Mouse (Mus musculus) heart, embryonic 16.5 days (tissue): ENCODE results near the gene Knop1. TPM values are rescaled to one million over a fixed set of nuclear protein-coding genes. Genes with fewer than 3 reads are reported as not detected.

Source experiments
- ATAC-seq: fragments of 200-750 bp; cut with Nextera tagmentation; replicated peaks from 2 replicates; pipeline ENCODE4 v1.8.0; 2017; ENCODE audit warnings: moderate number of reproducible peaks; ENCODE audit not compliant: insufficient read depth, low FRiP score; ENCODE audit errors: extremely low read depth
- H3K27ac ChIP-seq: fragments of 300-500 bp; sonication (generic); 2 replicates; pipeline ENCODE4 v1.5.1; 2014; ENCODE audit warnings: mild to moderate bottlenecking, low read length, control low read depth, moderate library complexity
- H3K27me3 ChIP-seq: fragments of 300-500 bp; sonication (generic); 2 replicates; pipeline ENCODE4 v1.6.1; 2014; ENCODE audit warnings: low read length, mixed read lengths; ENCODE audit not compliant: control insufficient read depth, insufficient read depth
- H3K36me3 ChIP-seq: fragments of 300-500 bp; sonication (generic); 2 replicates; pipeline ENCODE4 v1.6.1; 2014; ENCODE audit not compliant: control insufficient read depth, insufficient read depth
- H3K4me1 ChIP-seq: fragments of 300-500 bp; sonication (generic); 2 replicates; pipeline ENCODE4 v1.6.1; 2014; ENCODE audit warnings: low read length, mixed read lengths; ENCODE audit not compliant: control insufficient read depth, insufficient read depth
- H3K4me2 ChIP-seq: fragments of 300-500 bp; sonication (generic); 2 replicates; pipeline ENCODE4 v1.6.1; 2014; ENCODE audit warnings: low read depth, mild to moderate bottlenecking, control low read depth, low read length
- H3K4me3 ChIP-seq: fragments of 300-500 bp; sonication (generic); 2 replicates; pipeline ENCODE4 v1.5.1; 2014; ENCODE audit warnings: mild to moderate bottlenecking, control low read depth, low read length
- H3K9ac ChIP-seq: fragments of 300-500 bp; sonication (generic); 2 replicates; pipeline ENCODE4 v1.6.1; 2014; ENCODE audit warnings: low read length, control low read depth
- H3K9me3 ChIP-seq: fragments of 300-500 bp; sonication (generic); replicated peaks from 2 replicates; pipeline ENCODE4 v1.6.1; 2016; ENCODE audit warnings: low read length; ENCODE audit not compliant: control insufficient read depth
- WGBS: fragments of 180-500 bp; shearing (Covaris S2); extraction: QIAGEN DNeasy Blood & Tissue Kit; methylation state at CpG from one replicate; pipeline ENCODE4 v1.1.7; 2014; 5-methylcytosine and 5-hydroxymethylcytosine counted together
- polyA plus RNA-seq: library from polyadenylated mRNA; unstranded; fragments of >200 nt; fragmentation: Nextera tagmentation; extraction: Ambion mirVana; gene quantifications from 2 replicates; pipeline ENCODE4 v1.2.1, GENCODE M21; 2015

Knop1 gene
- polyA plus RNA-seq, 1 experiment from 2014 or later = 42.8 TPM

GRCm38 (mm10) chr7:118841030-118841745, 14.9 kb downstream of the Knop1 start:
- no peaks in the 10 kb centered on the region for H3K27me3 ChIP-seq
- H3K4me3 ChIP-seq = no peak overlapping the region
- WGBS = 57% methylated on average over 8 of the region's 8 CpGs
- peaks cover 51% of the 10 kb centered on the region for H3K36me3 ChIP-seq
- H3K27ac ChIP-seq = peak overlapping the region; percentile 23
- ATAC-seq = peak; percentile 19; the same call in 1 of the 2 replicates
- peaks cover 4% of the 10 kb centered on the region; the same call in 1 of the 2 replicates for H3K4me1 ChIP-seq
- no peak overlapping the region for H3K9ac ChIP-seq
- no peaks in the 10 kb centered on the region for H3K9me3 ChIP-seq
- no peak overlapping the region for H3K4me2 ChIP-seq

DNA sequence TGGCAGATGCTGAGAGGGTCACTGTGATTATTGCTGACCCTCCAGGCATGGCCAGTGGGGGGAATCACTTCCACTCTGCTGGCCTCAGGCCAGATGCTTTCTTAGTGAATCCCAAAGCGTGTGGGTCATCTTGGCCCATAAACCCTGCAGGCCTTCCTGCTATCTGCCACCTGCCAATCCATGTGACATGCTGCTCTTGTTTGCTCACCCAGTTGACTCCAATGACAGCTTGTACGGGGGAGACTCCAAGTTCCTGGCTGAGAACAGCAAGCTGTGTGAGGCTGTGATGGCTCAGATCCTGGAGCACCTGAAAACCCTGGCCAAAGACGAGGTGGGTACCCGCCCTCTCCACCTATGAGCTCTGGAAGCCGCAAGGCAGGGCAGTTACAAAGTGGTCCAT, 18.2 kb downstream of the Knop1 start:
- H3K9me3 ChIP-seq = no peaks in the 10 kb centered on the region
- H3K27me3 ChIP-seq = no peaks in the 10 kb centered on the region
- H3K9ac ChIP-seq = no peak overlapping the region
- H3K27ac ChIP-seq = no peak overlapping the region
- H3K4me2 ChIP-seq = no peak overlapping the region
- no peak for ATAC-seq
- H3K4me1 ChIP-seq = peaks cover 4% of the 10 kb centered on the region; the same call in 1 of the 2 replicates
- 80% methylated on average over 5 of the region's 5 CpGs for WGBS
- H3K36me3 ChIP-seq = peaks cover 41% of the 10 kb centered on the region
- H3K4me3 ChIP-seq = no peak overlapping the region

DNA sequence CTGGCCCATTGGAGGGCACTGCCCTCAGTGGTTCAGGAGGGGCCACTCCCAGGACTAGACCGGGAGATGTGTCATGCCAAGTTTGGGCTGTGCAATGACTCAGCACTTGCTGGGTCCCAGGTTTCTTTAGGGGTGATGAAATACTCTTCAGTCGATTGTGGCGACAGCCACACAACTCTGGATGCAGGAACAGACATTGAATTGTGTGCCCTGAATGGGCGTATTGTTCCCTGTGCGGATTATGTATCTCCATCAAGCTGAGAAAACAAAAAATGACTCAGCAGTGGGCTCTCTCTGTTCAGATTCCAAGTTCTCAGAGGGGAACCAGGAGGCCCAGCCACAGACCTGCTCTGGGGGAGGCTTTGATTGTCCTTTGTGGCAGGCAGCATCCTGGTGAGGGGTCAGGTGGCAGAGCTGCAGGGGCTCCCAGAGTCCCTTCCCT, 28.1 kb downstream of the Knop1 start:
- Histone ChIP-seq H3K9ac (no peak overlapping the region), H3K27ac (no peak overlapping the region), H3K4me2 (no peak overlapping the region), H3K36me3 (peaks cover 11% of the 10 kb centered on the region), H3K4me1 (no peaks in the 10 kb centered on the region), H3K4me3 (no peak overlapping the region), H3K9me3 (no peaks in the 10 kb centered on the region), H3K27me3 (no peaks in the 10 kb centered on the region)
- no peak for ATAC-seq
- 65% methylated on average over 5 of the region's 5 CpGs for WGBS

- Histone ChIP-seq H3K4me2 (no peak overlapping the region), H3K27me3 (no peaks in the 10 kb centered on the region), H3K4me1 (peaks cover 5% of the 10 kb centered on the region; the same call in 1 of the 2 replicates), H3K9me3 (no peaks in the 10 kb centered on the region), H3K36me3 (peaks cover 11% of the 10 kb centered on the region), H3K27ac (no peak overlapping the region), H3K9ac (no peak overlapping the region), H3K4me3 (no peak overlapping the region)
- 70% methylated on average over 7 of the region's 7 CpGs for WGBS
- no peak for ATAC-seq
Measured at GRCm38 (mm10) chr7:118824451-118824850, 31.6 kb downstream of the Knop1 start.

DNA sequence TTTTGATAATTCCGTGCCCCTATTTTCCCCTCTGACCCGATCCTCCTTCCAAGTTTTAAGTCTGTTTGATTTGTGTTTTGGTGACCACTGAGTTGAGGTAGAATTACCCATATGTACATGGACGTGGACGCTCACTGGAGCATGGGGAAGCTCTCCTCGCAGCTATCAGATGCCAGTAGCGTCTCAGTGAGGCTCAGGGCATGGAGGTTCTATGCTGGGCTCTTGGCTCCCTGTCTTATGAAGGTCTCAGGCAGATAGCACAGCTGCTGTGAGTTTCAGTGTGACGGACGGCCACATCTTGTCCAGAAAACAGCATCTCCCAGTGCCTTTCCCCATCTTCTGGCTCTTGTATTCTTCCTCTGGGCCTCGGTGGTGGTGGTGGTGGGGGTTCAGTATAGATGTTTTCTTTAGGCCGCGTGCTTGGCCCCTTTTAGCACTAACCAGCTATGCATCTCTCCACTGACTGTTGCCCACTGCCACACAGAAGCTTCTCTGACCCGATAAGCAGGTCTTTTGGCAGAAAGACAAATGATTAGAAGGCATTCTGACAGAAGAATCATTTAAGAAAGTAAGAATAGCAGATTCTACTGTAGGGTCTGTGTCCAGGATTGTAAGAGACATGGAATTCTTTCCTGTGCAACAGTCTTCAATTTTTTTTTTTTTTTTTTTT, 34.0 kb downstream of the Knop1 start:
- Histone ChIP-seq H3K27me3 (no peaks in the 10 kb centered on the region), H3K9me3 (no peaks in the 10 kb centered on the region), H3K27ac (no peak overlapping the region), H3K9ac (no peak overlapping the region), H3K4me3 (no peak overlapping the region), H3K36me3 (peaks cover 17% of the 10 kb centered on the region), H3K4me2 (no peak overlapping the region), H3K4me1 (peaks cover 5% of the 10 kb centered on the region; the same call in 1 of the 2 replicates)
- WGBS = 78% methylated on average over 12 of the region's 12 CpGs
- ATAC-seq = no peak

- peak; percentile 67 for ATAC-seq
- Histone ChIP-seq H3K27ac (peak overlapping the region; percentile 38), H3K9ac (peak overlapping the region; percentile 37; the same call in 1 of the 2 replicates), H3K4me2 (peak overlapping the region; percentile 12; the same call in 1 of the 2 replicates), H3K4me1 (peaks cover 5% of the 10 kb centered on the region; the same call in 1 of the 2 replicates), H3K4me3 (no peak overlapping the region), H3K27me3 (no peaks in the 10 kb centered on the region), H3K36me3 (peaks cover 14% of the 10 kb centered on the region), H3K9me3 (no peaks in the 10 kb centered on the region)
- 46% methylated on average over 7 of the region's 7 CpGs for WGBS
Measured at GRCm38 (mm10) chr7:118821356-118821755, 34.7 kb downstream of the Knop1 start.

GRCm38 (mm10) chr7:118819666-118820065, 36.4 kb downstream of the Knop1 start:
- Histone ChIP-seq H3K36me3 (peaks cover 13% of the 10 kb centered on the region; the same call in 1 of the 2 replicates), H3K4me2 (no peak overlapping the region), H3K9me3 (no peaks in the 10 kb centered on the region), H3K27me3 (no peaks in the 10 kb centered on the region), H3K4me1 (peaks cover 5% of the 10 kb centered on the region; the same call in 1 of the 2 replicates), H3K4me3 (no peak overlapping the region), H3K9ac (no peak overlapping the region), H3K27ac (no peak overlapping the region)
- WGBS = 80% methylated on average over 1 of the region's 1 CpGs
- ATAC-seq = no peak

- 82% methylated on average over 7 of the region's 7 CpGs for WGBS
- Histone ChIP-seq H3K27me3 (no peaks in the 10 kb centered on the region), H3K36me3 (peaks cover 24% of the 10 kb centered on the region; the same call in 1 of the 2 replicates), H3K9ac (no peak overlapping the region), H3K4me3 (no peak overlapping the region), H3K4me2 (no peak overlapping the region), H3K27ac (no peak overlapping the region), H3K4me1 (peaks cover 5% of the 10 kb centered on the region; the same call in 1 of the 2 replicates), H3K9me3 (no peaks in the 10 kb centered on the region)
- no peak for ATAC-seq
Measured at GRCm38 (mm10) chr7:118817741-118818140, 38.3 kb downstream of the Knop1 start.

DNA sequence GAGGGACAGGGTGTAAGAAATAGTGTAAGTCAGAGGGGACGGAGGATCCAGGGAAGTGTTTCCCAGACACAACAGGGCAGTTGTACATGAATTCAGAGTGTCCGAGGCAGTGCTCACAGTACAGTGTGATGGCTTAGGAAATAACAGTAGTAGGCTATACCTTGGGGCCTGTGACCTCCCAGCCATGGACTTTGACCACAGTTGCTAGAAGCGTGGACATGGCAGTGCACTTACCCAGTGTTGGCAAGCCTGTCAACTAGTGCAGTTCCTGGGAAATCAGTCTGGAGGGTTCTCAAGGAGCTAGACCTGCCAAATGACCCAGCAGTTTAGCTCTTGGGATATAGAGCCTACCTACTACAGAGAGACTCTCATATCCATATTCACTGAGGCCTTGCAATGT, 39.8 kb downstream of the Knop1 start:
- no peak overlapping the region for H3K4me3 ChIP-seq
- H3K36me3 ChIP-seq = peaks cover 24% of the 10 kb centered on the region; the same call in 1 of the 2 replicates
- no peak overlapping the region for H3K27ac ChIP-seq
- H3K9ac ChIP-seq = no peak overlapping the region
- H3K27me3 ChIP-seq = no peaks in the 10 kb centered on the region
- no peak overlapping the region for H3K4me2 ChIP-seq
- peaks cover 2% of the 10 kb centered on the region; the same call in 1 of the 2 replicates for H3K4me1 ChIP-seq
- WGBS = 92% methylated on average over 3 of the region's 3 CpGs
- H3K9me3 ChIP-seq = no peaks in the 10 kb centered on the region
- no peak for ATAC-seq
